Mouse (Mus musculus): ENCODE data around the gene Hdgfl1. TPM values are rescaled to one million over a fixed set of nuclear protein-coding genes. Genes with fewer than 3 reads are reported as not detected.

The Hdgfl1 gene
- polyA plus RNA-seq (2021; fragmentation: Nextera tagmentation): not detected in 2 replicates
- long read RNA-seq, experiment 1: 0 reads
- long read RNA-seq, experiment 2: 0 reads

DNA sequence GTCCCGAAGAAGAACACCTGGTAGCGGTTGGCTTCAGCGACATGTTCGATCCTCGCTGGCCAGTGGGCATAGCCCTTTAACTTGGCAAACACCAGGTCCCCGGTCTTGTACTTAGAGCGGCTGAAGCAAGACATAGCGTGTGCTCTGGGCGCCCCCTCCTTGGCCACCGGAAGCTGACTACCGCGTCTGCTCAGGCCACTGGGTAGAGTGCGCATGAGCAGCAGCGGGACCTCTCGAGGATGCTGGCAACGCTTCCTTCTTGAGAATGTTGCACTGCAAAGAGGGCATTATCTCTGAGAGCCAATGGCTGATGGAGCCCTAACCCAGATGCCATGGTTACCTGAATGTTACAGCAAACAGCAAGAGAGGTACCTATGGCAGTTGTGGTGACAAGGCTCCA is at the start of gene Hdgfl1:
Gene Hdgfl1, minus strand, starts transcription at position 211 of the 400 bp plus-strand sequence.

Data from layer of hippocampus, adult 6 months (tissue).